Mouse (Mus musculus) intestine, embryonic 16.5 days (tissue): Measurements from ENCODE around the gene Gm28490. TPM values are rescaled to one million over a fixed set of nuclear protein-coding genes. Genes with fewer than 3 reads are reported as not detected.
"Not testable (repeated sequence)": the region's sequence is repeated elsewhere in the genome, so short reads cannot be mapped to it uniquely, and the experiment has no call there.

Experiments
- ATAC-seq: fragments of 200-750 bp; cut with Nextera tagmentation; 2 replicates; pipeline ENCODE4 v1.8.0; 2017; ENCODE audit warnings: moderate TSS enrichment, moderate library complexity
- H3K27ac ChIP-seq: fragments of 300-500 bp; sonication (generic); 2 replicates; pipeline ENCODE4 v1.5.1; 2014; ENCODE audit warnings: mild to moderate bottlenecking, low read length
- H3K27me3 ChIP-seq: fragments of 300-500 bp; sonication (generic); replicated peaks from 2 replicates; pipeline ENCODE4 v1.6.1; 2014; ENCODE audit warnings: low read length, control low read depth, mixed read lengths; ENCODE audit not compliant: control insufficient read depth, insufficient read depth
- H3K36me3 ChIP-seq: fragments of 300-500 bp; sonication (generic); 2 replicates; pipeline ENCODE4 v1.6.1; 2014; ENCODE audit warnings: low read length, control low read depth; ENCODE audit not compliant: control insufficient read depth, insufficient read depth
- H3K4me1 ChIP-seq: fragments of 300-500 bp; sonication (generic); 2 replicates; pipeline ENCODE4 v1.6.1; 2014; ENCODE audit warnings: low read length, control low read depth, mixed read lengths; ENCODE audit not compliant: control insufficient read depth, insufficient read depth
- H3K4me2 ChIP-seq: fragments of 300-500 bp; sonication (generic); 2 replicates; pipeline ENCODE4 v1.6.1; 2014; ENCODE audit warnings: low read depth, low read length, control low read depth
- H3K4me3 ChIP-seq: fragments of 300-500 bp; sonication (generic); 2 replicates; pipeline ENCODE4 v1.5.1; 2014; ENCODE audit warnings: mild to moderate bottlenecking, low read length
- H3K9ac ChIP-seq: fragments of 300-500 bp; sonication (generic); 2 replicates; pipeline ENCODE4 v1.6.1; 2014; ENCODE audit warnings: low read depth, low read length
- H3K9me3 ChIP-seq: fragments of 300-500 bp; sonication (generic); 2 replicates; pipeline ENCODE4 v1.6.1; 2016; ENCODE audit warnings: low read length, control low read depth; ENCODE audit not compliant: control insufficient read depth
- WGBS: fragments of 180-500 bp; shearing (Covaris S2); extraction: QIAGEN DNeasy Blood & Tissue Kit; methylation state at CpG from one replicate; pipeline ENCODE4 v1.1.7; 2014; 5-methylcytosine and 5-hydroxymethylcytosine counted together
- polyA plus RNA-seq: library from polyadenylated mRNA; unstranded; fragments of >200 nt; fragmentation: Nextera tagmentation; extraction: Ambion mirVana; gene quantifications from 2 replicates; pipeline ENCODE4 v1.2.1, GENCODE M21; 2015

The Gm28490 gene
- not detected in 2 replicates for polyA plus RNA-seq

GRCm38 (mm10) chrY:31634656-31635055 is at the start of gene Gm28490:
Gene Gm28490 (minus strand): TSS chrY:31634756.
- H3K9ac ChIP-seq, H3K27ac ChIP-seq, H3K4me2 ChIP-seq, H3K4me1 ChIP-seq, H3K9me3 ChIP-seq, H3K27me3 ChIP-seq, ATAC-seq, H3K36me3 ChIP-seq, H3K4me3 ChIP-seq: not testable (repeated sequence)
- no CpG with 5 or more reads among the region's 8 CpGs for WGBS
